ENCODE assay signal across 8 mouse cellular contexts in the genomic region with DNA sequence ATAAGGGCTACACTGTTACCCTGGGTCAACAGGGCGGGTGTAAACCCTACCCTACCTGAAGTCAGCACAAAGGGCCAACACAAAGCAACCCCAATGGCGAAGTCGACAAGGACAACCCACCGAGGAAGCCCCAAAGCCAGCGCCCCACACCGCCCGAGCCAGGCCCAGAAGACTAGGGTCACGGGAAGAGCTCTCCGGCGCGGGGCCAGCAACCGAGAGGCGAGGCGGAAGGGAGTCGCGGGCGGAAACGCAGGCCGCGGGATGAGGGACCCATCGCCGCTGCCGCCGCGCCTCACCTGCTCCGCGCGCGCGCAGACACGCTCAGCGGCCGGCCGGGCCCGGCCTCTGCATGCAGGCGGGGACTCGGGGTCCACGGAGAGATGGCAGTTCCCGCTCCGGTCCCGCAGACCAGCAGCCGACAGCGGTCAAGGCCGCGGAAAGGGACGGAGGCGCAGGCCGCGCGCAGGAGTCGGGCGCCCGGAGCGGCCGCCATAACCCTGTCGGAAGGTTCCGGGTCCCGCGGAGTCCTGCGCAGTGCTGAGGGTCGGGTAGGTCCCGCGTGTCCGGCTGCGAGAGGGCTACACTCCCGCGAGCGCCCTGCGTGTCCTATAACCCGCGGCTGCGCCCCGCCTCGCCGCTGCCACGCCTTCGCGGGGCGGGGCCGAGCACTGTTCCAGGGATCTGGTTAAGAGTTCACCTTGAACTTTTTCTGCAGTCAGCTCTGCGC. TPM values are rescaled to one million over a fixed set of nuclear protein-coding genes. Genes with fewer than 3 reads are reported as not detected.
DNase-seq lines count a peak whose midpoint lies in the region; ATAC-seq and TF ChIP-seq lines count a peak whose summit lies in the region.

Fdx1 (minus strand) TSS at position 582 of the 727 bp plus-strand sequence.

- peak within 1 kb of the TSS; percentile 60 for H3K4me2 ChIP-seq in hindbrain, embryonic 11.5 days (replicated peaks; ENCODE audit: low read depth, low read length)

- TF ChIP-seq POLR2A in cerebellum, adult 2 months (IDR thresholded peaks at IDR 0.05; ENCODE audit: borderline replicate concordance, insufficient read depth, low read length): peak; percentile 62; the same call in 1 of the 2 replicates

- no peaks in the 10 kb centered on the region for H3K36me3 ChIP-seq in hindbrain, embryonic 11.5 days (ENCODE audit: control insufficient read depth, insufficient read depth, low read length)

- peak; percentile 93 for ATAC-seq in hindbrain, embryonic 11.5 days (ENCODE audit: low FRiP score)

- WGBS in cerebellum, adult 2 months: under 1% methylated on average over 72 of the region's 81 CpGs
- under 1% methylated on average over 61 of the region's 81 CpGs for WGBS in hindbrain, embryonic 11.5 days

- H3K27me3 ChIP-seq in cerebellum, adult 2 months (ENCODE audit: control insufficient read depth, insufficient read depth, low read length): no peaks in the 10 kb centered on the region
- no peaks in the 10 kb centered on the region for H3K27me3 ChIP-seq in hindbrain, embryonic 11.5 days (ENCODE audit: control insufficient read depth, insufficient read depth, low read length)

- H3K9ac ChIP-seq in hindbrain, embryonic 11.5 days (ENCODE audit: low read depth, low read length): peak within 1 kb of the TSS; percentile 84

- peak within 1 kb of the TSS; percentile 76 for H3K4me3 ChIP-seq in cerebellum, adult 2 months (replicated peaks; ENCODE audit: insufficient read depth, low read depth, low read length)
- peak within 1 kb of the TSS; percentile 71 for H3K4me3 ChIP-seq in hindbrain, embryonic 11.5 days (ENCODE audit: low read depth, low read length)

- H3K4me1 ChIP-seq in cerebellum, adult 2 months (ENCODE audit: control insufficient read depth, insufficient read depth, low read length): peaks cover 7% of the 10 kb centered on the region
- no peaks in the 10 kb centered on the region for H3K4me1 ChIP-seq in hindbrain, embryonic 11.5 days (replicated peaks; ENCODE audit: control insufficient read depth, insufficient read depth, low read length)

- DNase-seq in MEL-GATA-1-ER (ENCODE audit: extremely low read depth, low read depth): peak; percentile 32
- peak; percentile 77 to 80 for DNase-seq in cerebellum, adult 2 months
- peak in 1 of 2 experiments; percentile 65 for DNase-seq in frontal cortex, adult 2 months (ENCODE audit: extremely low spot score in 1 of 2, low spot score in 1 of 2)
- peak; percentile 76 for DNase-seq in hindbrain, embryonic 11.5 days (ENCODE audit: low spot score)
- peak; percentile 41 to 64 for DNase-seq in layer of hippocampus, postnatal 25 days (ENCODE audit: extremely low spot score in 1 of 2, low spot score in 1 of 2)
- DNase-seq in lung, postnatal 4 days: peak; percentile 85 to 89
- DNase-seq in retina, postnatal 7 days (ENCODE audit: low read depth, low spot score): peak; percentile 35
- DNase-seq in urinary bladder, adult 2 months (ENCODE audit: low spot score): peak; percentile 70

- no peaks in the 10 kb centered on the region for H3K9me3 ChIP-seq in hindbrain, embryonic 11.5 days (ENCODE audit: control insufficient read depth, low read length)

- peak within 1 kb of the TSS; percentile 81 for H3K27ac ChIP-seq in cerebellum, adult 2 months (ENCODE audit: insufficient read depth, low read length)
- H3K27ac ChIP-seq in hindbrain, embryonic 11.5 days (ENCODE audit: low read depth, low read length): peak within 1 kb of the TSS; percentile 24

- TF ChIP-seq CTCF in cerebellum, adult 2 months (IDR thresholded peaks at IDR 0.05; ENCODE audit: borderline replicate concordance, insufficient read depth, low read depth, low read length): no peak

RNA-seq across cellular contexts. Expression of gene Fdx1, which starts in this region (rescaled TPM):
- 35.1 and 36.8 TPM in 2 replicates for polyA plus RNA-seq in cerebellum, adult 2 months (2012; rRNA removed)
- 25.4 and 26.0 TPM in 2 replicates for polyA plus RNA-seq in frontal cortex, adult 2 months (2012; rRNA removed)
- polyA plus RNA-seq in hindbrain, embryonic 11.5 days (2014; fragmentation: Nextera tagmentation; extraction: Ambion mirVana): 53.0 and 55.3 TPM in 2 replicates
- total RNA-seq in layer of hippocampus, postnatal 25 days (2021): 10 to 100 TPM; 15.8 to 22.7 TPM
- polyA plus RNA-seq in urinary bladder, adult 2 months (2012; rRNA removed): 56.6 and 68.7 TPM in 2 replicates
